Mouse (Mus musculus) small intestine, adult 2 months (tissue): ENCODE results near the gene Mmp25. TPM values are rescaled to one million over a fixed set of nuclear protein-coding genes. Genes with fewer than 3 reads are reported as not detected.

ENCODE experiments used
- H3K27ac ChIP-seq: fragments of 200-500 bp; 2 replicates; pipeline ENCODE4 v1.5.1; 2012; ENCODE audit warnings: low read depth, low read length, control low read depth, inconsistent platforms; ENCODE audit not compliant: insufficient read depth
- H3K27me3 ChIP-seq: fragments of 200-500 bp; 2 replicates; pipeline ENCODE4 v1.6.1; 2012; ENCODE audit warnings: mild to moderate bottlenecking, moderate library complexity, low read length, inconsistent platforms; ENCODE audit not compliant: control insufficient read depth, insufficient read depth
- H3K36me3 ChIP-seq: fragments of 200-500 bp; 2 replicates; pipeline ENCODE4 v1.6.1; 2012; ENCODE audit warnings: mild to moderate bottlenecking, low read length, control low read depth, inconsistent platforms; ENCODE audit not compliant: control insufficient read depth, insufficient read depth
- H3K4me1 ChIP-seq: fragments of 200-500 bp; 2 replicates; pipeline ENCODE4 v1.6.1; 2012; ENCODE audit warnings: low read length, inconsistent platforms, mixed read lengths; ENCODE audit not compliant: control insufficient read depth, insufficient read depth, insufficient read length
- H3K4me3 ChIP-seq: fragments of 200-500 bp; 2 replicates; pipeline ENCODE4 v1.5.1; 2012; ENCODE audit warnings: low read depth, mild to moderate bottlenecking, control low read depth, inconsistent platforms, low read length, moderate library complexity
- CTCF ChIP-seq: fragments of 200-500 bp; IDR thresholded peaks from 2 replicates; pipeline ENCODE4 v1.5.1; 2012; ENCODE audit warnings: low read depth, mild to moderate bottlenecking, control low read depth, inconsistent platforms, low read length, moderate library complexity, mixed read lengths; ENCODE audit not compliant: insufficient replicate concordance, insufficient read length; ENCODE audit errors: extremely low read depth
- POLR2A ChIP-seq: fragments of 200-500 bp; IDR thresholded peaks from 2 replicates; pipeline ENCODE4 v1.6.1; 2012; ENCODE audit warnings: low read depth, mild to moderate bottlenecking, control low read depth, inconsistent platforms, low read length, moderate library complexity
- WGBS: fragments of 180-500 bp; shearing (Covaris S2); methylation state at CpG from one replicate; pipeline ENCODE4 v1.1.7; 2018; 5-methylcytosine and 5-hydroxymethylcytosine counted together
- polyA plus RNA-seq: library from polyadenylated mRNA; depleted of rRNA; stranded (reverse); fragments of >200 nt; gene quantifications from 2 replicates; pipeline ENCODE4 v1.2.3, GENCODE M21; 2012

Mmp25 gene
- polyA plus RNA-seq, 1 experiment = 1.5 TPM

GRCm38 (mm10) chr17:23653324-23653723 lies 8.2 kb upstream of the Mmp25 start:
- Histone ChIP-seq H3K27ac (no peak overlapping the region), H3K4me3 (no peak overlapping the region), H3K36me3 (no peaks in the 10 kb centered on the region), H3K4me1 (no peaks in the 10 kb centered on the region), H3K27me3 (no peaks in the 10 kb centered on the region; the same call in 1 of the 2 replicates)
- TF ChIP-seq CTCF (no peak), POLR2A (no peak)
- 75% methylated on average over 2 of the region's 2 CpGs for WGBS

GRCm38 (mm10) chr17:23651363-23651762 lies 6.3 kb upstream of the Mmp25 start:
- 64% methylated on average over 6 of the region's 6 CpGs for WGBS
- Histone ChIP-seq H3K27ac (no peak overlapping the region), H3K27me3 (no peaks in the 10 kb centered on the region; the same call in 1 of the 2 replicates), H3K4me3 (no peak overlapping the region), H3K4me1 (no peaks in the 10 kb centered on the region), H3K36me3 (no peaks in the 10 kb centered on the region)
- TF ChIP-seq POLR2A (no peak), CTCF (no peak)

- Histone ChIP-seq H3K27me3 (peaks cover 18% of the 10 kb centered on the region), H3K4me3 (no peak overlapping the region), H3K27ac (no peak overlapping the region), H3K36me3 (no peaks in the 10 kb centered on the region), H3K4me1 (peaks cover 7% of the 10 kb centered on the region; the same call in 1 of the 2 replicates)
- TF ChIP-seq CTCF = no peak
- no peak for TF ChIP-seq POLR2A
- 62% methylated on average over 10 of the region's 10 CpGs for WGBS
Observed at GRCm38 (mm10) chr17:23645894-23646293, 817 bp upstream of the Mmp25 start.

GRCm38 (mm10) chr17:23631241-23631640 lies 13.8 kb downstream of the Mmp25 start:
- WGBS = 68% methylated on average over 8 of the region's 8 CpGs
- TF ChIP-seq POLR2A = no peak
- H3K36me3 ChIP-seq = no peaks in the 10 kb centered on the region

GRCm38 (mm10) chr17:23630195-23631020 lies 14.7 kb downstream of the Mmp25 start:
- H3K27ac ChIP-seq = no peak overlapping the region
- no peak; the same call in 1 of the 2 replicates for TF ChIP-seq POLR2A
- peak; percentile 77 for TF ChIP-seq CTCF
- 10% methylated on average over 22 of the region's 22 CpGs for WGBS
- no peaks in the 10 kb centered on the region for H3K4me1 ChIP-seq
- no peaks in the 10 kb centered on the region for H3K27me3 ChIP-seq
- H3K36me3 ChIP-seq = no peaks in the 10 kb centered on the region
- H3K4me3 ChIP-seq = no peak overlapping the region

More at GRCm38 (mm10) chr17:23631241-23631640, 13.8 kb downstream of the Mmp25 start:
- H3K4me3 ChIP-seq = no peak overlapping the region
- no peaks in the 10 kb centered on the region for H3K4me1 ChIP-seq
- no peaks in the 10 kb centered on the region for H3K27me3 ChIP-seq
- no peak overlapping the region for H3K27ac ChIP-seq

GRCm38 (mm10) chr17:23627813-23628212 lies 17.3 kb downstream of the Mmp25 start:
- 44% methylated on average over 7 of the region's 7 CpGs for WGBS
- Histone ChIP-seq H3K27ac (no peak overlapping the region), H3K4me3 (no peak overlapping the region), H3K36me3 (no peaks in the 10 kb centered on the region), H3K27me3 (no peaks in the 10 kb centered on the region), H3K4me1 (no peaks in the 10 kb centered on the region)
- TF ChIP-seq POLR2A (no peak), CTCF (no peak)

- Histone ChIP-seq H3K36me3 (no peaks in the 10 kb centered on the region), H3K4me3 (no peak overlapping the region), H3K27me3 (peaks cover 4% of the 10 kb centered on the region; the same call in 1 of the 2 replicates), H3K4me1 (no peaks in the 10 kb centered on the region), H3K27ac (no peak overlapping the region)
- 58% methylated on average over 7 of the region's 7 CpGs for WGBS
- no peak for TF ChIP-seq CTCF
- TF ChIP-seq POLR2A = no peak
Observed at GRCm38 (mm10) chr17:23620351-23620750, 24.7 kb downstream of the Mmp25 start.
